Mouse (Mus musculus) liver, adult (tissue): ENCODE data around the gene Ttc41.
A peak's percentile ranks its signal among the peaks of the same experiment; 100 is the strongest.

ENCODE experiments used
- GATA4 ChIP-seq: IDR thresholded peaks from 2 replicates; pipeline ENCODE4 v1.6.1; 2014; ENCODE audit warnings: mild to moderate bottlenecking, low read length; ENCODE audit not compliant: insufficient replicate concordance

Ttc41 gene

DNA sequence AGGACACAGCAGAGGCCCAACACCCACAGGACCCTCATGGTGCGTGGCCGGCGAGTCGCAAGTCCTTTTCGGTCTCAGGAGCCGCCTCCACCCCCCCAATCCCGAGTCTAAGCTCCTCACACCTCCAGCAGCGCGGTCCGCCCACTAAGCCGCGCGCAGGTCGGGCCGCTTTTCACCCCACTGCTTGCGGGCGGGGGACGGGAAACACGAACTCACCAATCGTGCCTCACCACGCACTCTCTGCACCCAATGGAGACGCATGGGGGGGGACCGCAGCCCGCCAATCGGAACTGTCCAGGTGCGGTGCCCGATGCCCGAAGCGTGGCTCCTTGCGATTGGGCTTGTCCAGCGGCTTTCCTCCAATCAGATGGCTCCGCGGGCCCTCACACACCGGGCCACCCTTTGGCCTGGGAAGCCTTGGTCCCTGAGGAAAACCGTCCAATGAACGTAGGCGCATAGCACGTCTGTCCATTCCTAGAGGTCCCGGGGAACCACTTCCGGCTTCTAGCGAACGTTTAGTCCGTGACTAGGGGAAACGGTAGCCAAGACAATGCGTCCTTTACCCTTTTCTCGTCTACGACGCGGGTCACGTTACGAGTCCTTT lies at the start of gene Ttc41, which contains the start of gene Hsp90b1:
Gene Ttc41, plus strand, starts transcription at position 494 of the 604 bp plus-strand sequence.
Gene Hsp90b1, minus strand, starts transcription at position 192 of the 604 bp plus-strand sequence.
- TF ChIP-seq GATA4 = no peak; the same call in 1 of the 2 replicates

DNA sequence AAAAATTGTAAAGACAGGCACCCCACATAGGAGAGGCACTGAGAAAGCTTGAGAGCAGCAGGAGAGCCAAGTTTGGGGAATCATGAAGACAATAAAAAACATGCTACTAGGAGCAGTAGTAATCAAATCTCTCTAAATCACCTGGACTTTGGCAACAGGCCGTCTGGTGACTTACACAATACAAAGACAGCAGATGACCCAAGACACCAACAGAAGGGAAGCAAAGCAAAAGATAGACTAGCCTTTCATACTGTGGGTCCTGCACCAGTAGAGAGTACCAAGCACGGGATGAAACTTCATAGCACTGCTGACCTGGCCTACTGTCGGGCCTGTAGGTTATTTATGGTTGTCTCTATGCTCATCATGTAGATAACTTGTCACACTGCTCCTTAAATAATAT lies 5.4 kb upstream of the Ttc41 start:
- no peak for TF ChIP-seq GATA4

DNA sequence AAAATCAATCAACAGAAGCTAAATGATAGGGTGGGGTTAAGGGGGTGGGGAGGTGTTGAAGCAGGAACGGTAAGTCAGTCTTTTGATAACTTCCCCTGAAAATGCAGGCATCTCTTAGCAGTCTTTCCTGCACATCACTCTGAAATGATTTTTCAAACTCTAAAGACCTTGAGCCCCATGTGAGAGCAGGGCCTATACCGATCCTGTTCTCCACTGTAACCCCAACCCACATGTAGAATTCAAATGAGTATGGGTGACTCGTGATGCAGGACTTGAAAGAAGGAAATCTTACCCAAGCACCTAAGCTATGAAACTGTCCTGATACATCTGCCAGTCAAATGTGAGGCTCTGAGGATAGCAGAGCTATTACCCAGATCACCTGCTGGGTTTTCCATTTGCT lies 4.6 kb upstream of the Ttc41 start:
- TF ChIP-seq GATA4 = no peak

DNA sequence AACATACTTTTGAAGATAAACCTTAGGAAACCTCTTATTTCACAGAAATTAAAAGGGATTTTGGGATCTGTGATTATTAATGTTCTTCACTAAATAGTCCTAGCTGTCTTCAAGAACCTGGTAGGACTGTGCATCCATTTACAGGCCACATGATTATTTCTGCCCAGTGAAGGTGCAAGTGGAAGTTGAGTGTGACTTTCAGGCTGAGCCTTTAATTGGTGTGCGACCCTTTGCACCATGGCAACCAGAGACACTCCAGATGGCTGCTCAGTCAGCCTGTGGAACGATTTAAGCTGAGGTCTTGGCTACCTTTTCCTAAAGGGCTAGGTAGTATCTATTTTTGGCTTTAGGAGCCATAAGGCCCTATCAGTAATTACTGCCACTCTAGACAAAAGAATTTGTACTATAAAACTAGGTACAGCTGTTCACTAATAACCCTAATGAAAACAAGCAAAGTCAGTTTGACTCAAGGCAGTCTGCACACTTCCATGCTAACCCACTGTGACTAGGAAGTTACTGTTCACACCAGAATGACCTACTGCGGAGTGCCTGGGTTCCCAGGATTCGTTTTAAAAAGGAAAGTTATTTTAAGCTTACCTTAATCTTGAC lies 3.2 kb upstream of the Ttc41 start:
- no peak for TF ChIP-seq GATA4

DNA sequence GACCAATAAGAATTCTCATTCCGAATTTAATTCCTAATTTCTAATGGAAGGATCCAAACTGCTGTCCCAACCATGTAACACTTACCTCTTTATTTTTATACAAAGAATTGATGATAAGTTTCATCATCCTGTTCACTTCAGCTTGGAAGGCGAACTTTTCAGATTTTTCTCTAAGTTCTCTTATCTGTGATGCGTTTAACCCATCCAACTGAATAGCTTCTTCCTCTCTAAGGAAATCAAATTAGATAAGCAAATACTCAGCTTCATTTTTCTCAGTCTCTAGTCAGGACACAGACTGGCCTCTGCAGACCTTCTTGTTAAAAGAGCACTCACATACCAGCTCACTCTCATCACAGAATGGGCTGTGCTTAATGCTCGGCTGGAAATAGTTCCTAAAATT lies 2.2 kb upstream of the Ttc41 start:
- no peak for TF ChIP-seq GATA4

DNA sequence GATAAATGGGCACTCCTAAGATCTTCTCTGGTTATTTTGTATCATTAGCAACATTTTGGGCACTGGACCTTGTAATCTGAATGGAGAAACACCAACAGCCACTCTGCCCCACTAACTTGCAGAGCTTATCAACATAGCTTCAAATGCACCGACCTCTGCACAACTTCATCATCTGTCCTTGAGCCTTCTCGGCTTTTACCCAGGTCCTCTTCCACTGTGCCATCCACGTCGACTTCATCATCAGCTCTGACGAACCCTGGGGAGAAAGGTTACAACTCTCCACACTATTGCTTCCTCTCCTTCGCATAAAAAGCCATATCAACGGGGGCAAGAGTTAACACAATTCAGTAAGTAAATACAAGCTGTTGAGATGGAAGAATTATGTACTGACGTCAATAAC lies 1.5 kb upstream of the Ttc41 start:
- no peak for TF ChIP-seq GATA4

DNA sequence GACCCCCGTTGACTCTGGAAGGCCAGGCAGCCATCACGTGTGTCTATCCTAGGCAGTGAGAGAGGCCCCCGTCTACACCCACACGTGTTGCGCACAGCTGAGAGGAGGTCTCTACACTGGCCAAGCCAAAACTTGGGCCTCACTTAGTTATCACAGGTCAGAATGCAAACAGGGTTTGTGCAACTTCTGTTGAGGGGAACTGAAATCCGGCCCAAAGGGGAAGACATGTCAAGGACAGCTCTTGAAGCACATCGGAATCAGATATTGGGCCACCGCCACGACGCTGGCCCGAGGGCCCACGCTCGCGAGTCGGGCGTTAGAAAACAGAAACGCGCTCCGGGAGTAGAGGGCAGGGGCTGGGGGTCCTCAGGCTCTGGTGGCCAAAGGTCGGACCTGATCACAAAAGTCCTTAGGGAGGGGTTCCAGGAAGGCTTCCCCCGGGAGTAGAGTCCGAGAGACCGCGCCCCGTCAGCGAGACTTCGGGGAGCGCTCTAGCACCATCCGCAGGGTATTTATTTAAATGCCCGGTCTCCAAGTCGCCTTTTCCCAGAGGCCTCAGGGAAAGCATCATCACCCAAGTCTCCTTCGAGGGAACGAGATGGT lies 921 bp upstream of the Ttc41 start:
- no peak; the same call in 1 of the 2 replicates for TF ChIP-seq GATA4

DNA sequence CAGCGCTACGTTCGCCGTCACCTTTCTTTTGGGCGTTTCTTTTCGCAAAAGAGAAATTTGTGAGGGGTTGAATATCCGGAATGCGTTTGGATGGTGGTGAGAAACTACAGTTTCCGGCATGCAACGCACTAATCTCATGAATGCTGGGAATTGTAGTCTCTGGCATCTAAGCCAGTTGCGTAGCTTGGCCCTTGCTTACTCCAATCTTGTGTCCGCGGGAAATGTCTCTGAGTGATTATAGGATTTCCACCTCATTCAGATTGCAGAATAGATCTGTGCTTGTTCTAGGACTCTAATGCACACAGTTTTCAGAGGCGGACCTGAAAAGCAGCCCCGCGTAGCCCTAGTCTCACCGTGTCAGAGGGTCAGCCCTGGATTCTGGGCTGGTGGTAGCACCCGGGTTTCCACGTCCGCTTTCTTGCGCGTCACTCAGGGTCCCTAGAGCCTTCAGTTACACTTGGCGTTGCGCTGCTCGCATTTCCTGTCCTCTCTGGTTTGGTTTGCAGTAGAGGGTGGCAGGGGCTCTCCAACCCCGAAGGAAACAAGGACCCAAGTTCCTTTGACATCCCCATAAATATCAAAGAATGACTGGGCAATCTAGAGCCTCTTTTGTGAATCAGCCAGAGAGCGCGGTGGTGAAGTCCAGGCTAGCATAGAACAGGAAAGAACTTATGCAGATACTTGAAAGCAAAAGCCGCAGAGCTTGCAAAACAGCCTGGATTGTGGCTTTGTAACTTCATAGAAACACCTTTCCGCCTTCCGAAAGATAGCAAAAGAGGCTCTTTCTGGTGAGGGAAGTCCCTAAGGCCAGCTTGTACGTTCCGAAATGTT lies 526 bp downstream of the Ttc41 start:
- peak; percentile 47; the same call in 1 of the 2 replicates for TF ChIP-seq GATA4

DNA sequence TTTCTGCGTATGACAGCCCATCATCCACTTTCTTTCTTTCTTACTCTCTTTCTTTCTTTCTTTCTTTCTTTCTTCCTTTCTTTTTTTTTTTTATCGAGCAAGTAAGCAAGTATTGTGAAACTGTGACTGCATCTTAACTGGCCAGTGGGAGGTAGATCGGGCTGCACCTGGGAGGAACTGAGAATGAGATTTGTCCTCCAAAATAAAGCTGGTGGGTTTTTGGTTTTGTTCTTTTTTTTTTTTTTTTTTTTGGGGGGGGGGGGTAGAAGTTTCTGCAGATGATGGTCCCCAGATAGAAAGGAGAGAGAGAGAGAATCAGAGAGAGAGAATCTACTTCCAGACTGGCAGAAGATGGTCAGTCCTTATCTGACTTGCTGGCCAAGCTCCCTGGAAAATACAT lies 1.5 kb downstream of the Ttc41 start:
- TF ChIP-seq GATA4 = no peak

DNA sequence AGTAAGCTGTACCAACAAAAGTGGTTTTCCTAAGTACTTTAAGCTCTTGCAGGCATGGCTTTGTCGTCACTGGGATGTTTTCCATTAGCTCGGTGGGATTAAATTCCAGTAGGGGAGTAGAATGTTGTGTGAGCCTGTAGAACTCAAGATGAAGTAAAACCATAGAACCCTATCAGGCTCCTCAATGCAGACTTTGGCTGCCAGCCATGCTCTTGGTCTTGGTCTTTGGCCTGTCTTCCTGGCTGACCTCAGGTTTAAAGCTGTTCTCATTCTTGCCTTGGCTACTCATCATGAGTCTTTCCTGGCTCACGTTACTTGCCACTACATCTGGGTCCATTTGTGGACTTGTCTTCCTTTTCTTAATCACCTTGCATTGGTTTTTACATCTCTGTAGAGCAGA lies 6.5 kb downstream of the Ttc41 start:
- TF ChIP-seq GATA4 = no peak

DNA sequence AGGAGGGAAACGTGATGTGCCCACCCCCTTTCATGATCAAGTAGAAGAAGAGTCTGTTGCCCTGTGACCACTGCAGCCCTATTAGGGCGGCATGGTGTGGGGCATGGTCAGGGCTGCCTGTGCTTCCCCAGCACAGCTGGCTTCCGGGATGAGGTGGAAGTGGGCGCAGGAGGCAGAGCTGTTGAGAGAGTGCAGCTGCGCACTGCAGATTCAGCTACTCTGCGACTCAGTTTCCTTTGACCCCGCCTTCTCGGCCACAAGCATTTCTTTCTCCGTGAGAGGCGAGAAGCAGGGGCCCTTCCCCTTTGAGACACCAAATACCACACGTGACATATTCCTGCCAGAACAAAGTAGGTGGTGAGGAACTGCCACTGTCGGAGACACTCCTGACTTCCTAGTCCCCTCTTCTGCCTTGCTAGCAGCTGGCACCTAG lies 22.0 kb downstream of the Ttc41 start:
- no peak for TF ChIP-seq GATA4

DNA sequence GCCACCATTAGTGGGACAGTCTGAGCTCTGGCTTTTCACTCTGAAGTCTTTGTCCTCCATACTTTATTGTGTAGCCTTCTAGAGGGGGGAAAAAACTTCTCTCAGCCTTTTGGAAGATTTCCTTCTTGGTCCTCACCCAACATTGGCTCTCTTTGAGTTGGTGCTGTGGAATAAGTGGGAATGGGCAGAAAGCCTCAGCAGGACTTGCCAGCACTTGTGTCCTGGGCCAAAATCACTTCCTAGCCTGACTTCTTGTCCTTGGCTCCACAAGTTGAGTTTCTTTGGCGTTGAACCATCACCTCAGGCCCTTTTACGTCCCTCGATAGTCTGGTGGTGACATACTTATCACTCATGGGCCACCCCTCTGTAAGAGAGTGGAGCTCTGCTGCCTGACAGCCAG lies 22.6 kb downstream of the Ttc41 start:
- TF ChIP-seq GATA4 = no peak

DNA sequence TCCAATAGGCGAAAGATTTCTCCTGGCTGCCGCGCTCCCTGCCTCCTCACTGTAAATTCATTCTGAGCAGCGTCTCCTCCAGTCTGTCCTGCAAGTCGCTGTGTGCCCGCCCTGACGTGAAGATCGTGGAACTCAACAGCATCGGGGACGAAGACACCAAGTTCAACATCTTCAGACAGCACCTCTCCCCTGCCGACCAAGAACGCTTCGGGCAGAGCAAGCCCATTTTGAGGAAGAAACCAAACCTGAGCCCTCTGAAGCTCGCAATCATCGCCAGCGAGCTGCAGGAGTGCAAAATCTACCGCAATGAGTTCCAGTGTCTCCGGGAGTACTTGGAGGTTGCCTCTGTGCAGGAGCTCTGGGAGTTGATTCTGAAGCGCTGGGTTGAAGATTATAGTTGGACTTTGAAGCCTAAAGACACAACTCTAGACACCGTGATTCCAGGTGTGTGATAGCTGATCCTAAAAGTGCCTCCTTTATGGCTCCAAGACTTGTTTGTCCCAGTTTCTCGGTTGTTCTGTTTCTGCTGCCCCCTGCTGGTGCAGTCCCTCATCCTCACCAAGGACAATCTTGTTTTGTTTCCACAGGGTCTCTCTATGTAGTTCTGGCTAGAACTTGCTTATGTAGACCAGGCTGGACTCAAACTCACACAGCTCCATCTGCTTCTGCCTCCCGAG lies 25.4 kb downstream of the Ttc41 start:
- TF ChIP-seq GATA4 = no peak

DNA sequence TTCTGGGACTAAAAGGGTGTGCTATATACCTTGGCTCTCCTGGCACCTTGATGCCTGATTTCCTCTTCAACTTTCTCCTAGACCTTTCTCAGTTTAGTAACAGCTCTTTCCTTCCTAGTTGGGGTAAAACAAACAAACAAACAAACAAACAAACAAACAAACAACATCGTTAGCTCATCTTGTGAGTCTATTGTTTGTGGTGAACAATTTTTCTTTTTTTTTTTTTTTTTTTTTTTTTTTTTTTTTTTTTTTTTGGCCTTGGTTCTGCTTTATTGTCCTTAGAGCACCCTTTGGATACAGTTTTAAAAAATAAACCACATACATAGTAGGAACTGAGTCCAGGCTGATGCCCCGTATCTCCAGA lies 25.9 kb downstream of the Ttc41 start:
- no peak for TF ChIP-seq GATA4

DNA sequence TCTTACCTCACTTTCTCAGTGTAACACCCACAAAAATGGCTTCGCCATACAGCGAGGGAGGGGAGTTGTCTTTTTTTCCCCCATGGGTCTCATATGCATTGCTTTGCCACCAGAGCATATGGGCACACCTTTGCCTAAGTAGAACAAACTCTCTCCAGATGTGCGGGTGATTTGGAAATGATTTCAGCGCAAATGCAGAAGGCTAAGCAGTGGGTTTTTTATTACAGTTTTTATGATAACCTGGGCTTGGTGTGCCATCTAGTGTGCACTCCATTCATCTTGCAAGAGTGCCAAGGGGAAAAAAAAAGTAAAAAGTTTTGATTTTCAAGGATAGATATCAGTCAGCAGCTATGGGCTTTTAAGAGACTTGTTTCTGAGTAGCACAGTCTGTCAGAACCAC lies 29.4 kb downstream of the Ttc41 start:
- no peak for TF ChIP-seq GATA4

DNA sequence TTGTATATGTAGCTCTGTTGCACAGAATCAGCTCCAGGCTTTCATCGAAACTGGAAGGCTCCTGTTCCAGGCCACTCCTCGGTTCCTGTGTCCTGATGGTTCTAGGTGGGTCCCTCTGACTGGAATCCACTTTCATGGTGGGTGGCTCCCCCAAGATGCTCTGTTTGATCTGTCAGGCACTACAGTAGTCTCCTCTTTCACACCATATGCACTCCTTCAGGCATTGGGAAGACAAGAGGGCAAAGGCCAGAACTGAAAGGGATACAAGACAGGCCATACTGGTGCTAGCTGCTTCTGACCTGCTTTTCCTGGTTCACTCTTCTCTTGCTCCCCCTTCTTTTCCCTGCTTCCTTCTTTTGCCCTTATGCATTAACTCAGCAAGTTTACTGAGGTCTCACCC lies 37.3 kb downstream of the Ttc41 start:
- no peak for TF ChIP-seq GATA4

DNA sequence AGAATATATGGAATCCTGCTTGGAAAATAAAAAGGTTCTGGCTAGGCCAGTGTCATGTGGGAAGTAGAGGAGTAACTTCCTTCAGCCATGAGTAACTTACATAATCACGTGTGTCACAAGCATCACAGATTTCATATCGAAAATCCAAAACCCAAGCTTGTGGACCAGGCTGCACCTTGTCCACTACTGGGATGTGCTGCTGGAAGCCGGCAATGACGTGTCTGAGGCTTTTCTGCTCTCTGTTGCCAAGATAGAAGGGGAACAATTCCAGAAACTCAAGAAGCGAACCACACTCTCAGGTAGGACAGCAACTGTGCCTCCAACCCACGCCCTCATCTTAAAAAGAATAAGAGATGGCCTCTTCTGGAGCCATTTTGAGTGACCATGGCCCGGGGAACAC lies 38.7 kb downstream of the Ttc41 start:
- no peak for TF ChIP-seq GATA4
